Mouse (Mus musculus) neural tube, embryonic 11.5 days (tissue): ENCODE measurements around the gene Ptpro. TPM values are rescaled to one million over a fixed set of nuclear protein-coding genes. Genes with fewer than 3 reads are reported as not detected.

ENCODE experiments used
- ATAC-seq: fragments of 200-750 bp; cut with Nextera tagmentation; 2 replicates; pipeline ENCODE4 v1.8.0; 2017; ENCODE audit warnings: moderate number of reproducible peaks, mild to moderate bottlenecking, moderate TSS enrichment, moderate library complexity; ENCODE audit not compliant: insufficient read depth, low FRiP score, low TSS enrichment
- DNase-seq: peaks from one replicate; pipeline ENCODE4 v3.0.0-alpha.2; 2015; ENCODE audit warnings: low spot score
- H3K27ac ChIP-seq: fragments of 300-500 bp; sonication (generic); 2 replicates; pipeline ENCODE4 v1.5.1; 2014; ENCODE audit warnings: low read depth, mild to moderate bottlenecking, low read length
- H3K27me3 ChIP-seq: fragments of 300-500 bp; sonication (generic); 2 replicates; pipeline ENCODE4 v1.6.1; 2014; ENCODE audit warnings: mild to moderate bottlenecking, low read length, mixed read lengths; ENCODE audit not compliant: control insufficient read depth, insufficient read depth
- H3K36me3 ChIP-seq: fragments of 300-500 bp; sonication (generic); 2 replicates; pipeline ENCODE4 v1.6.1; 2014; ENCODE audit warnings: mild to moderate bottlenecking, low read length, moderate library complexity, mixed read lengths; ENCODE audit not compliant: control insufficient read depth, insufficient read depth
- H3K4me1 ChIP-seq: fragments of 300-500 bp; sonication (generic); 2 replicates; pipeline ENCODE4 v1.6.1; 2014; ENCODE audit warnings: low read length, mixed read lengths; ENCODE audit not compliant: control insufficient read depth, insufficient read depth
- H3K4me2 ChIP-seq: fragments of 300-500 bp; sonication (generic); 2 replicates; pipeline ENCODE4 v1.6.1; 2014; ENCODE audit warnings: low read depth, mild to moderate bottlenecking, moderate library complexity
- H3K4me3 ChIP-seq: fragments of 300-500 bp; sonication (generic); 2 replicates; pipeline ENCODE4 v1.5.1; 2014; ENCODE audit warnings: low read depth, low read length
- H3K9ac ChIP-seq: fragments of 300-500 bp; sonication (generic); 2 replicates; pipeline ENCODE4 v1.6.1; 2014; ENCODE audit warnings: mild to moderate bottlenecking, low read length
- H3K9me3 ChIP-seq: fragments of 300-500 bp; sonication (generic); 2 replicates; pipeline ENCODE4 v1.6.1; 2016; ENCODE audit warnings: low read length; ENCODE audit not compliant: control insufficient read depth
- WGBS: fragments of 180-500 bp; shearing (Covaris S2); extraction: QIAGEN DNeasy Blood & Tissue Kit; methylation state at CpG from one replicate; pipeline ENCODE4 v1.1.7; 2014; 5-methylcytosine and 5-hydroxymethylcytosine counted together
- polyA plus RNA-seq: library from polyadenylated mRNA; unstranded; fragments of >200 nt; fragmentation: Nextera tagmentation; extraction: Ambion mirVana; gene quantifications from 2 replicates; pipeline ENCODE4 v1.2.1, GENCODE M21; 2014

The Ptpro gene
- polyA plus RNA-seq, 1 experiment from 2014 or later: 18.5 TPM

DNA sequence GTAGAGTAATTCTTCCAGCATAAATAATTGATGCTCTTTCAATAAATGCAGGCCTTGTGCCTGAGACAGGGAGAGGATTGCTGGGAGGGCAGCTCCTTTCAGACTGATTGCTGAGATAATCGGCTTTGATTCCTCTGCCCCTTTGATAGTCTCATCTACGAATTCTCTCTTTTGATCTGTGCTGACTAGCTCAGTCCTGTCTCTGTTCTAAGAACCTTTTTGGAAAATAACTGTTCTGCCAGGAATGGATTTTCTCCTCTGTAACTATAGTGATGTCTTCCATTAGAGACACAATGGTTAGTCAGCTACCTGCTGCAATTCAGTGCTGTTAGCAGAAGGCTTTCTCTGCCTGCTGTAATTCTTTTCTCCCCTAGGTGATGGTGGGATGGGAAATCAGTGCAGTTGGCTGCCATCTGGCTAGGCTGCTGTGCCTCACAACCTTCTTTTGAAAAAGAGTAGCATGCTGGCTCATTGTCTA is 159.8 kb downstream of the Ptpro start:
- Histone ChIP-seq H3K9ac (no peak overlapping the region), H3K4me3 (no peak overlapping the region), H3K27me3 (no peaks in the 10 kb centered on the region), H3K9me3 (no peaks in the 10 kb centered on the region), H3K36me3 (no peaks in the 10 kb centered on the region), H3K4me2 (no peak overlapping the region), H3K27ac (peak overlapping the region; percentile 58; the same call in 1 of the 2 replicates), H3K4me1 (no peaks in the 10 kb centered on the region)
- WGBS: 11% methylated on average over 2 of the region's 2 CpGs
- ATAC-seq (peak; percentile 50), DNase-seq (peak; percentile 35)

- H3K27ac ChIP-seq: no peak overlapping the region
- ATAC-seq (no peak), DNase-seq (no peak)
- H3K9me3 ChIP-seq: no peaks in the 10 kb centered on the region
- H3K4me3 ChIP-seq: no peak overlapping the region
- H3K4me1 ChIP-seq: no peaks in the 10 kb centered on the region
- no peak overlapping the region for H3K4me2 ChIP-seq
- no peak overlapping the region for H3K9ac ChIP-seq
- WGBS: 70% methylated on average over 2 of the region's 2 CpGs
- no peaks in the 10 kb centered on the region for H3K36me3 ChIP-seq
- H3K27me3 ChIP-seq: no peaks in the 10 kb centered on the region
Measured at GRCm38 (mm10) chr6:137413045-137413444, 160.9 kb downstream of the Ptpro start.

- Histone ChIP-seq H3K27me3 (no peaks in the 10 kb centered on the region), H3K4me2 (no peak overlapping the region), H3K9ac (no peak overlapping the region), H3K4me1 (no peaks in the 10 kb centered on the region), H3K9me3 (no peaks in the 10 kb centered on the region), H3K27ac (no peak overlapping the region), H3K36me3 (no peaks in the 10 kb centered on the region), H3K4me3 (no peak overlapping the region)
- peak; percentile 69 for ATAC-seq
- DNase-seq: peak; percentile 42
- WGBS: 58% methylated on average over 13 of the region's 13 CpGs
Measured at GRCm38 (mm10) chr6:137414531-137415405, 162.6 kb downstream of the Ptpro start.

- no peaks in the 10 kb centered on the region for H3K36me3 ChIP-seq
- no peak for ATAC-seq
Measured at GRCm38 (mm10) chr6:137422777-137423176, 170.7 kb downstream of the Ptpro start.

GRCm38 (mm10) chr6:137423830-137424229 is 171.7 kb downstream of the Ptpro start:
- Histone ChIP-seq H3K27ac (no peak overlapping the region), H3K27me3 (no peaks in the 10 kb centered on the region), H3K4me3 (no peak overlapping the region), H3K9ac (no peak overlapping the region), H3K4me2 (no peak overlapping the region), H3K9me3 (no peaks in the 10 kb centered on the region), H3K4me1 (no peaks in the 10 kb centered on the region), H3K36me3 (no peaks in the 10 kb centered on the region)
- ATAC-seq (no peak), DNase-seq (no peak)
- 67% methylated on average over 10 of the region's 10 CpGs for WGBS

More at GRCm38 (mm10) chr6:137422777-137423176, 170.7 kb downstream of the Ptpro start:
- Histone ChIP-seq H3K9me3 (no peaks in the 10 kb centered on the region), H3K27me3 (no peaks in the 10 kb centered on the region), H3K27ac (no peak overlapping the region), H3K9ac (no peak overlapping the region), H3K4me3 (no peak overlapping the region), H3K4me2 (no peak overlapping the region), H3K4me1 (no peaks in the 10 kb centered on the region)
- DNase-seq: no peak
- 76% methylated on average over 4 of the region's 4 CpGs for WGBS

DNA sequence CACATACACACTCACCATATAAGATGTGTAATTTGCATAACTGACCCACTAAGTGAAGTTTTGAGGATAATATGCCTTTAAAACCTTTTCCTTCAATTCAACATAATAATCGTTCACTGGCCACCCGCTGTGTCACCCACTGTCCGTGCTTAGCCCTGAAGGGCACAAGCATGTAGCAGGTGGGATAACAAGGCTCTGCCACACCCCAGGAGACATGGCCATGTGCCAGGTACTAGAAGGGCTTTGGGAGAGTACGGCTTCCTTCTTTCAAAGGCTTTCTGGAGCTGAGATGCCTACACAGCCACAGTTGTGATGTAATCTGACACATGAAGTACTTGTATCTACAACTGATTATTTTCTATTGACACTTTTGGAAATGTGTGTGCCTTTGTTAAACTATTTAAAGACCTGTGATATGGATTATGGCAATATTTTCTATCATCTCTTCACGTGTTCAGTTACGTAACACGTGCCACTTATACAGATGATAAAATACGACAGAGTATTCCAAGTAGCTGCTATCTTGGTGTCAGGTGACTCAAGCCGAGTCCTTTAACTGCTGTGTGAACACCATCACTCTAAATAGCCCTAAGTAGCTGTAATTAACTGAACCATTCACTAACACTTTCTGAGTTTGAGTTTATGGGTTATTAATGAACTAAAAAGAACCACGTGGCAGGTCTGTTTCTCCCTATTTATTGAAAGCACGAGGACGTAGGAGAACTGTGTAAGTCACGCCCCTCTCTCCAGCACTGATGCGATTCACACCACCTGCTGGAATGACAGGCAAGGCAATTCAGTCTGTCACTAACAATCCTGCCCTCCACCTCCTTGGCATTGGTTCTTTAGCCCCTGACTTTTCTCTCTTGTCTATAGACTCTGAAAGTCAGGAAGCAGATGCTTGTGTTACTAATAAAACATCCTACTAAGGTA is 173.6 kb downstream of the Ptpro start:
- ATAC-seq (no peak), DNase-seq (no peak)
- H3K4me1 ChIP-seq: no peaks in the 10 kb centered on the region
- H3K4me3 ChIP-seq: no peak overlapping the region
- H3K9ac ChIP-seq: no peak overlapping the region
- H3K4me2 ChIP-seq: no peak overlapping the region
- H3K36me3 ChIP-seq: no peaks in the 10 kb centered on the region
- WGBS: 62% methylated on average over 14 of the region's 14 CpGs
- no peaks in the 10 kb centered on the region for H3K27me3 ChIP-seq
- no peak overlapping the region for H3K27ac ChIP-seq
- H3K9me3 ChIP-seq: no peaks in the 10 kb centered on the region

DNA sequence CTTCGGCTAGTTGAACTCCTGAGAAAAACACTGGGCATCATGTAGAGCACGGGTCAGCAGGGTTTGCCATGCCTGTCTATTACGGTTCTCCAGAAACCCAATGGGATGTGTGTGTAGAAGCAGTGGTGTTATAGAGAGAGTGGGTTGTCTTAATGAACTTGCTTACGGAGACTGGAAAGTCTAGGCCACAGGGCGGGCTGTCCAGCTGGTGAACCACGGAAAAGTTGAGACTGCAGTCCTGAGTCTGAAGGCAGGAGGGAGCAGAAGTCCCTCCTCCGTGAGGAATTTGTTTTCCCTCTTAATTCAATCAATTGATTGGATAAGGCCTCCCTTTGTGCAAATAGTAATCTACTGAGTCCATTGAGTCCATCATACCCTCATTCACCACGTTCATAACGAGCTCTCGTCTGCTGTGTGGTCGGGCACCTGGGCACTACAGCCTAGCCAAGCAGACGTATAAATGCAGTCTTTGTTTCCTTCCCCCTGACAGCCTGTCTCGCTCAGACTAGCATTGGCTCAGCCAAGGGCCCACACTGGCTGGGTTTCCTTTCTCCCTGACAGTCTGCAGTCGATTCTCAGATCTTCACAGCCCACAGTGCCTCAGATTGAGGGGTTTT is 181.5 kb downstream of the Ptpro start:
- Histone ChIP-seq H3K9ac (no peak overlapping the region), H3K9me3 (no peaks in the 10 kb centered on the region), H3K4me2 (no peak overlapping the region), H3K27ac (no peak overlapping the region), H3K36me3 (no peaks in the 10 kb centered on the region), H3K27me3 (no peaks in the 10 kb centered on the region), H3K4me1 (no peaks in the 10 kb centered on the region), H3K4me3 (no peak overlapping the region)
- DNase-seq (peak; percentile 18), ATAC-seq (no peak)
- 59% methylated on average over 14 of the region's 14 CpGs for WGBS

GRCm38 (mm10) chr6:137437486-137437885 is 185.4 kb downstream of the Ptpro start:
- no peak overlapping the region for H3K4me2 ChIP-seq
- DNase-seq: peak; percentile 19
- 48% methylated on average over 4 of the region's 4 CpGs for WGBS
- H3K4me1 ChIP-seq: no peaks in the 10 kb centered on the region
- no peaks in the 10 kb centered on the region for H3K36me3 ChIP-seq
- peak; percentile 60 for ATAC-seq
- no peak overlapping the region for H3K9ac ChIP-seq
- H3K27ac ChIP-seq: no peak overlapping the region
- no peaks in the 10 kb centered on the region for H3K9me3 ChIP-seq
- H3K27me3 ChIP-seq: no peaks in the 10 kb centered on the region
- H3K4me3 ChIP-seq: no peak overlapping the region
